Mouse (Mus musculus): Measurements from ENCODE around the gene Spp1. TPM values are rescaled to one million over a fixed set of nuclear protein-coding genes. Genes with fewer than 3 reads are reported as not detected.
"Not testable (repeated sequence)": the region's sequence is repeated elsewhere in the genome, so short reads cannot be mapped to it uniquely, and the experiment has no call there.

The Spp1 gene
- polyA plus RNA-seq, 1 experiment from 2014 or later: 6.1 TPM

GRCm38 (mm10) chr5:104442396-104442795 is 7.5 kb downstream of the Spp1 start:
- ATAC-seq: no peak
- Histone ChIP-seq H3K27me3 (no peaks in the 10 kb centered on the region), H3K9me3 (no peaks in the 10 kb centered on the region), H3K4me3 (replicated peaks) (no peak overlapping the region), H3K4me1 (replicated peaks) (no peaks in the 10 kb centered on the region), H3K9ac (replicated peaks) (no peak overlapping the region), H3K27ac (no peak overlapping the region), H3K36me3 (no peaks in the 10 kb centered on the region), H3K4me2 (replicated peaks) (no peak overlapping the region)
- WGBS: 65% methylated on average over 6 of the region's 6 CpGs

- H3K27ac ChIP-seq: no peak overlapping the region
- no peaks in the 10 kb centered on the region for H3K27me3 ChIP-seq
- ATAC-seq: no peak
- H3K9ac ChIP-seq (replicated peaks): no peak overlapping the region
- no peak overlapping the region for H3K4me2 ChIP-seq (replicated peaks)
- H3K9me3 ChIP-seq: no peaks in the 10 kb centered on the region
- no peaks in the 10 kb centered on the region for H3K4me1 ChIP-seq (replicated peaks)
- H3K36me3 ChIP-seq: no peaks in the 10 kb centered on the region
- 56% methylated on average over 1 of the region's 1 CpGs for WGBS
- H3K4me3 ChIP-seq (replicated peaks): no peak overlapping the region
Measured at GRCm38 (mm10) chr5:104442850-104443249, 7.9 kb downstream of the Spp1 start.

GRCm38 (mm10) chr5:104446156-104446555 is 11.2 kb downstream of the Spp1 start:
- 17% methylated on average over 3 of the region's 3 CpGs for WGBS
- no peak overlapping the region for H3K4me2 ChIP-seq (replicated peaks)
- ATAC-seq: peak; percentile 72
- no peak overlapping the region for H3K9ac ChIP-seq (replicated peaks)
- H3K27ac ChIP-seq: no peak overlapping the region
- H3K9me3 ChIP-seq: no peaks in the 10 kb centered on the region
- H3K36me3 ChIP-seq: no peaks in the 10 kb centered on the region
- no peak overlapping the region for H3K4me3 ChIP-seq (replicated peaks)
- no peaks in the 10 kb centered on the region for H3K27me3 ChIP-seq
- no peaks in the 10 kb centered on the region; the same call in 1 of the 2 replicates for H3K4me1 ChIP-seq (replicated peaks)

DNA sequence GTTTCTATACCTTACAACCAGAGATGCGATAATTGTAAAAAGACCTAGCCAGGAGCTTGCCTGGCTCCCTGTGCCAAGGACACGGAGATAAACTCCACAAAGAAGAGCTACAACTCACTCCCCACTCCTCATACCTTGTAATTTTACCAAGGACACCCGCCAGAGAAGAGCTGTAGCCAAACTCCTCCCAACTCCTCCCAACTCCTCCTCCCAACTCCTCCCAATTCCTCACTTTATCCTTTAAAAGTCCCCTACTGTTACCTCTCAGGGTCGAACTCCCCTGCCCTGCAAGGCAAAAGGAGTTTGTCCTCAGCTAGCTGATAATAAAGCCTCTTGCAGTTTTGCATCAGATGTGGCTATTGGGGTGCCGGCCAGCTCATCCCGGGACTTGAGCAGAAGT is 13.4 kb downstream of the Spp1 start:
- not testable (repeated sequence) for H3K4me1 ChIP-seq (replicated peaks); H3K4me2 ChIP-seq (replicated peaks); H3K9ac ChIP-seq (replicated peaks); H3K4me3 ChIP-seq (replicated peaks); H3K9me3 ChIP-seq; ATAC-seq; H3K27ac ChIP-seq; H3K27me3 ChIP-seq; H3K36me3 ChIP-seq
- 18% methylated on average over 6 of the region's 6 CpGs for WGBS

DNA sequence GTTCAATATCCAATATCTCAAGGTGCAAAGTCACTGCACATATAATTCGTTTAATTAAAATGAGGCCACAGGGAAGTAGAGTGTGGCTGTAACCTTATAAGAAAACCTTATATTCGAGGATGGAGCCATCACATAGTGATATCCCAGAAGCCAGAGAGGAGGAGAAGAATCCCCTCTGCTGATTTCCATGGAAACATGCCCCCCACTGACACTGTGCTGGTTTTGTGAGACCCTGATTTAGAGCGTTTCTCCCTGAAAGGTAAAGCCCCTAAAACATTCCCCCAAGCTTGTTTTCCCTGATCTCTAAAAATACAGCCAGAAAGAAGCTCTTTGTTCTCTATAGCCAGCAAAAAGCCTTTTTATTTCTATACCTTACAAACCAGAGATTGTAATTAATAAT is 14.6 kb downstream of the Spp1 start:
- ATAC-seq: no peak

DNA sequence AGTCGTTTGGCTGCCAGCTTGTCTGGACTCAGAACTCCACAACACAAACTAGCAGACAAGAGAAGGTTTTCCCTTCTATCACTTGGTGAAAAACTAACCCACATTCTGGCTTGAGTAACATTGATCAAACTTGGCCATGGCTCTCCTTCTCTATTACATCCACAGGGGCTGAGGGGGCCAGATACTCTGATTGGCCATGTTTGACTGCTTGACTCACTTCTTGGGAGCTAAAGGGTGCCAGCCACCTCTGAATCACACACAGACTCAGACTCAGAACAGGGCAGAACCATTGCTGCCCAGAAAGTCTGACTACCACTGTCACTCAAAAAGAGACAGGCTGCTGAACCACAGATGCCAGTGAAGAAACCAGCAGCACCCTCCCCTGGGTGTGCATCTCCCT is 18.2 kb downstream of the Spp1 start:
- ATAC-seq: no peak
- Histone ChIP-seq H3K4me1 (replicated peaks) (no peaks in the 10 kb centered on the region; the same call in 1 of the 2 replicates), H3K4me2 (replicated peaks) (no peak overlapping the region), H3K4me3 (replicated peaks) (no peak overlapping the region), H3K27ac (no peak overlapping the region), H3K27me3 (no peaks in the 10 kb centered on the region), H3K9ac (replicated peaks) (no peak overlapping the region), H3K36me3 (peaks cover 6% of the 10 kb centered on the region), H3K9me3 (peaks cover 7% of the 10 kb centered on the region)
- 89% methylated on average over 1 of the region's 1 CpGs for WGBS

More for the DNA sequence above, 14.6 kb downstream of the Spp1 start:
- 37% methylated on average over 3 of the region's 3 CpGs for WGBS
- Histone ChIP-seq H3K4me3 (replicated peaks) (no peak overlapping the region), H3K9me3 (no peaks in the 10 kb centered on the region), H3K27me3 (no peaks in the 10 kb centered on the region), H3K27ac (no peak overlapping the region), H3K36me3 (no peaks in the 10 kb centered on the region), H3K9ac (replicated peaks) (no peak overlapping the region), H3K4me2 (replicated peaks) (no peak overlapping the region), H3K4me1 (replicated peaks) (no peaks in the 10 kb centered on the region; the same call in 1 of the 2 replicates)

GRCm38 (mm10) chr5:104454564-104454963 is 19.6 kb downstream of the Spp1 start:
- Histone ChIP-seq H3K4me3 (replicated peaks) (no peak overlapping the region), H3K9ac (replicated peaks) (no peak overlapping the region), H3K27me3 (no peaks in the 10 kb centered on the region), H3K27ac (no peak overlapping the region), H3K36me3 (peaks cover 6% of the 10 kb centered on the region), H3K9me3 (peaks cover 7% of the 10 kb centered on the region), H3K4me2 (replicated peaks) (no peak overlapping the region), H3K4me1 (replicated peaks) (peaks cover 10% of the 10 kb centered on the region)
- 90% methylated on average over 6 of the region's 6 CpGs for WGBS
- ATAC-seq: no peak

GRCm38 (mm10) chr5:104458832-104459705 is 24.2 kb downstream of the Spp1 start, which contains the start of gene Pkd2:
Gene Pkd2, plus strand, starts transcription at chr5:104459450.
- peak within 1 kb of the TSS; percentile 80 for H3K4me3 ChIP-seq (replicated peaks)
- peaks cover 31% of the 10 kb centered on the region for H3K4me1 ChIP-seq (replicated peaks)
- peaks cover 7% of the 10 kb centered on the region for H3K9me3 ChIP-seq
- WGBS: 12% methylated on average over 43 of the region's 46 CpGs
- H3K4me2 ChIP-seq (replicated peaks): peak within 1 kb of the TSS; percentile 77
- peak within 1 kb of the TSS; percentile 97 for H3K9ac ChIP-seq (replicated peaks)
- ATAC-seq: peak; percentile 87
- peak within 1 kb of the TSS; percentile 91 for H3K27ac ChIP-seq
- H3K27me3 ChIP-seq: no peaks in the 10 kb centered on the region
- H3K36me3 ChIP-seq: peaks cover 11% of the 10 kb centered on the region

DNA sequence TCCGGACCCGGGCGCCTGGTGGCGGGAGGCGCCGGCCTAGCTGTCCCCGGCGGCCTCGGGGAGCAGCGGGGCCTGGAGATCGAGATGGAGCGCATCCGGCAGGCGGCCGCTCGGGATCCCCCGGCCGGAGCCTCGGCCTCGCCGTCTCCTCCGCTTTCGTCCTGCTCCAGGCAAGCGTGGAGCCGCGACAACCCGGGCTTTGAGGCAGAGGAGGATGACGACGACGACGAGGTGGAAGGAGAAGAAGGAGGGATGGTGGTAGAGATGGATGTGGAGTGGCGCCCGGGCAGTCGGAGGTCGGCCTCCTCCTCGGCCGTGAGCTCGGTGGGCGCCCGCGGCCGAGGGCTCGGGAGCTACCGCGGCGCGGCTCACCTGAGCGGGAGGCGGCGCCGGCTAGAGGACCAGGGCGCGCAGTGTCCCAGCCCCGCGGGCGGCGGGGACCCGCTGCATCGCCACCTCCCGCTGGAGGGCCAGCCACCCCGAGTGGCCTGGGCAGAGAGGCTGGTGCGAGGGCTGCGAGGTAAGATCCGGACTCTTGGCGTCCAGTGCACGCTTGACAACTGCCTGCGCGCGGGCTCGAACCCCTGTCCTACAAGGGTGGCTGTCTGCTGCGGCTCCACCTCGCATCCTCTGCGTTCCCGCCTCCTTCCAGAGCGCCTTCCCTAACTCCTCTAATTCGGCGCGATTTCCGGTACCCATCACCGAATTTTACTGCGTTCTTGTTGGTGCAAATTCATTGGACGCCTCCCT is 25.0 kb downstream of the Spp1 start:
- H3K9me3 ChIP-seq: peaks cover 7% of the 10 kb centered on the region
- peak overlapping the region; percentile 80 for H3K4me3 ChIP-seq (replicated peaks)
- peak overlapping the region; percentile 77 for H3K4me2 ChIP-seq (replicated peaks)
- peak overlapping the region; percentile 97 for H3K9ac ChIP-seq (replicated peaks)
- peak overlapping the region; percentile 91 for H3K27ac ChIP-seq
- peaks cover 18% of the 10 kb centered on the region for H3K36me3 ChIP-seq
- peak; percentile 88 for ATAC-seq
- under 1% methylated on average over 71 of the region's 82 CpGs for WGBS
- H3K27me3 ChIP-seq: no peaks in the 10 kb centered on the region
- peaks cover 31% of the 10 kb centered on the region for H3K4me1 ChIP-seq (replicated peaks)

- Histone ChIP-seq H3K9ac (replicated peaks) (peak overlapping the region; percentile 97), H3K4me3 (replicated peaks) (peak overlapping the region; percentile 80), H3K36me3 (peaks cover 23% of the 10 kb centered on the region), H3K4me1 (replicated peaks) (peaks cover 31% of the 10 kb centered on the region), H3K9me3 (peaks cover 7% of the 10 kb centered on the region), H3K4me2 (replicated peaks) (peak overlapping the region; percentile 77), H3K27me3 (no peaks in the 10 kb centered on the region), H3K27ac (peak overlapping the region; percentile 91)
- WGBS: 42% methylated on average over 3 of the region's 3 CpGs
- no peak for ATAC-seq
Measured at GRCm38 (mm10) chr5:104460456-104460838, 25.5 kb downstream of the Spp1 start.

- ATAC-seq: no peak
- WGBS: 66% methylated on average over 6 of the region's 7 CpGs
Measured at GRCm38 (mm10) chr5:104460856-104461255, 25.9 kb downstream of the Spp1 start.

DNA sequence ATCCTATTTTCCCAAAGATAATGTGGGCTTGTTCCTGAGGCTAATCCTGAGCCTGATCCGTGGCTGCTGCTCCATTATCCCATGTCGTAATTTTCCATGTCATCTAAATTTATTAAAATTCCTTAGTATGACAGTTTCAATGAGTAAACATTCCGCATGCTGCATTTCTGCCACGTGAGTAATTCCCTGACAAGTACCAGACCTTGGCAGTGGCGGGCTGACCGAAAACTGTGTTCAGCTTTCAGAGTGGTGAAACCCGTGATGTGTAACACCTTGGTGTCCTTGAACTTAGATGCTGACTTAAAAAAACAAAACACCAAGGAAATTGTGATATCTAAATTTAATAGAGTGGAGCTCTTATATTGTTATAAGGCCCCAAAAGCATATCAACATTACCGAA is 30.4 kb downstream of the Spp1 start:
- Histone ChIP-seq H3K4me3 (replicated peaks) (no peak overlapping the region), H3K4me1 (replicated peaks) (peaks cover 17% of the 10 kb centered on the region), H3K27ac (no peak overlapping the region), H3K4me2 (replicated peaks) (no peak overlapping the region), H3K27me3 (no peaks in the 10 kb centered on the region), H3K9me3 (no peaks in the 10 kb centered on the region), H3K9ac (replicated peaks) (no peak overlapping the region), H3K36me3 (peaks cover 47% of the 10 kb centered on the region)
- 92% methylated on average over 8 of the region's 8 CpGs for WGBS
- ATAC-seq: no peak

More at GRCm38 (mm10) chr5:104460856-104461255, 25.9 kb downstream of the Spp1 start:
- Histone ChIP-seq H3K27ac (no peak overlapping the region), H3K9ac (replicated peaks) (no peak overlapping the region), H3K36me3 (peaks cover 27% of the 10 kb centered on the region), H3K4me3 (replicated peaks) (peak overlapping the region; percentile 80), H3K9me3 (peaks cover 7% of the 10 kb centered on the region), H3K4me2 (replicated peaks) (peak overlapping the region; percentile 77), H3K4me1 (replicated peaks) (peaks cover 31% of the 10 kb centered on the region), H3K27me3 (no peaks in the 10 kb centered on the region)

Measured in midbrain, embryonic 13.5 days (tissue).